ENCODE assay signal across 22 mouse cellular contexts in the genomic region with DNA sequence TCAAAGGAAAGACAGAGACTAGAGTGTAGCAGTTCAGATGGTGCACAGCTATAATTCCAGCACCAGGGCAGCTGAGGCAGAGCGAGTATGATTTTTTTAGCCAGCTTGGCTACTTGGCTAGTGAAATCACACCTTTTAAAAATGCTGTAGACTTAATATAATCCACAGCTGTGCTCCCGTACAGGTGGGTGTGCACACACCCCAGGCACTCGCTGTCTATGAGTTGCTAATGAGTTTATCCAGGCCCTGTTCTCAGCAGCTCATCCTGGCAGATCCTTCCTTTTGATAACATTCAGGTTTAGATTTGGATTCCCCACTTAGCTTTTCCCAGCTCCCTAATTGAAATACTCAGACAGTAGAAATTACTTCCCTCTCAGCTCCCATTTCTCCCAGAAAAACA.
"Had no signal": no experiment of that assay in that cellular context is flagged by ENCODE, and none has a peak within 500 bp of the region (broad histone marks: within the 10 kb centered on the region; RNA-seq: fewer than 3 reads in every experiment).

No protein-coding gene starts in this region.

- ATAC-seq: liver, embryonic 12.5 days had no signal

- H3K4me2 ChIP-seq: limb, embryonic 13.5 days; liver, embryonic 12.5 days; liver, embryonic 15.5 days; lung, embryonic 15.5 days; neural tube, embryonic 12.5 days; neural tube, embryonic 15.5 days; stomach, embryonic 15.5 days had no signal

- H3K27me3 ChIP-seq: limb, embryonic 13.5 days; liver, embryonic 12.5 days; liver, embryonic 15.5 days; lung, embryonic 15.5 days; megakaryocyte, embryonic 14.5 days; neural tube, embryonic 12.5 days; neural tube, embryonic 15.5 days; stomach, embryonic 15.5 days had no signal

- H3K9me3 ChIP-seq: limb, embryonic 10.5 days; liver, embryonic 12.5 days; liver, embryonic 15.5 days; lung, embryonic 15.5 days; neural tube, embryonic 15.5 days; stomach, embryonic 15.5 days had no signal

- H3K4me1 ChIP-seq: limb, embryonic 13.5 days; liver, embryonic 15.5 days; lung, embryonic 15.5 days; midbrain, embryonic 10.5 days; neural tube, embryonic 12.5 days; stomach, embryonic 15.5 days had no signal

- H3K4me3 ChIP-seq: limb, embryonic 10.5 days; limb, embryonic 13.5 days; liver, embryonic 12.5 days; liver, embryonic 15.5 days; lung, embryonic 15.5 days; megakaryocyte, embryonic 14.5 days; midbrain, embryonic 10.5 days; neural tube, embryonic 12.5 days; neural tube, embryonic 15.5 days; stomach, embryonic 15.5 days had no signal

- DNase-seq: kidney, adult 18-20 months; kidney, adult 9 months; kidney, postnatal 14 days; kidney, postnatal 4 days; liver; lung, adult 18-20 months; lung, postnatal 10 days; lung, postnatal 36 days; midbrain, embryonic 14.5 days; spleen, adult 18-20 months; thymus, adult 18-20 months; thymus, postnatal 36 days had no signal

- H3K9ac ChIP-seq: limb, embryonic 13.5 days; liver, embryonic 12.5 days; liver, embryonic 15.5 days; lung, embryonic 15.5 days; neural tube, embryonic 12.5 days; neural tube, embryonic 15.5 days; stomach, embryonic 15.5 days had no signal

- H3K27ac ChIP-seq: limb, embryonic 10.5 days; limb, embryonic 13.5 days; liver, embryonic 12.5 days; liver, embryonic 15.5 days; lung, embryonic 15.5 days; midbrain, embryonic 10.5 days; neural tube, embryonic 12.5 days; neural tube, embryonic 15.5 days; stomach, embryonic 15.5 days had no signal

- H3K36me3 ChIP-seq: limb, embryonic 10.5 days; limb, embryonic 13.5 days; liver, embryonic 12.5 days; liver, embryonic 15.5 days; lung, embryonic 15.5 days; neural tube, embryonic 15.5 days; stomach, embryonic 15.5 days had no signal
